Mouse (Mus musculus): ENCODE results near the gene Apoc4.

- TF ChIP-seq CTCF (IDR thresholded peaks at IDR 0.05; ENCODE audit: borderline replicate concordance, control insufficient read depth, extremely low read depth, insufficient read depth, low read length, poor library complexity) = no peak
- TF ChIP-seq POLR2A (IDR thresholded peaks at IDR 0.05; ENCODE audit: control insufficient read depth, extremely low read depth, insufficient read depth, low read length, poor library complexity) = no peak
Observed at GRCm38 (mm10) chr7:19677872-19678271, 3.4 kb downstream of the Apoc4 start, which contains the start of gene Apoc2.

Data from thymus, adult 2 months (tissue).